Mouse (Mus musculus) limb, embryonic 13.5 days (tissue): ENCODE results near the gene Lipa. TPM values are rescaled to one million over a fixed set of nuclear protein-coding genes. Genes with fewer than 3 reads are reported as not detected.

Experiments
- ATAC-seq: fragments of 200-750 bp; cut with Nextera tagmentation; 2 replicates; pipeline ENCODE4 v1.8.0; 2017; ENCODE audit warnings: low read depth, moderate number of reproducible peaks, moderate TSS enrichment; ENCODE audit not compliant: low FRiP score
- H3K27ac ChIP-seq: fragments of 300-500 bp; sonication (generic); 2 replicates; pipeline ENCODE4 v1.5.1; 2015; ENCODE audit warnings: inconsistent platforms, mild to moderate bottlenecking, moderate library complexity
- H3K27me3 ChIP-seq: fragments of 300-500 bp; sonication (generic); 2 replicates; pipeline ENCODE4 v1.6.1; 2015; ENCODE audit warnings: mild to moderate bottlenecking, inconsistent platforms
- H3K36me3 ChIP-seq: fragments of 300-500 bp; sonication (generic); 2 replicates; pipeline ENCODE4 v1.6.1; 2015; ENCODE audit warnings: inconsistent platforms, mild to moderate bottlenecking, moderate library complexity
- H3K4me1 ChIP-seq: fragments of 300-500 bp; sonication (generic); 2 replicates; pipeline ENCODE4 v1.6.1; 2015; ENCODE audit warnings: inconsistent platforms
- H3K4me2 ChIP-seq: fragments of 300-500 bp; sonication (generic); replicated peaks from 2 replicates; pipeline ENCODE4 v1.6.1; 2015; ENCODE audit warnings: inconsistent platforms, mild to moderate bottlenecking, moderate library complexity
- H3K4me3 ChIP-seq: fragments of 300-500 bp; sonication (generic); 2 replicates; pipeline ENCODE4 v1.5.1; 2015; ENCODE audit warnings: moderate library complexity, mild to moderate bottlenecking, inconsistent platforms
- H3K9ac ChIP-seq: fragments of 300-500 bp; sonication (generic); 2 replicates; pipeline ENCODE4 v1.6.1; 2015; ENCODE audit warnings: mild to moderate bottlenecking, inconsistent platforms
- H3K9me3 ChIP-seq: fragments of 300-500 bp; sonication (generic); 2 replicates; pipeline ENCODE4 v1.6.1; 2016; ENCODE audit warnings: inconsistent platforms
- WGBS: fragments of 180-500 bp; shearing (Covaris S2); methylation state at CpG from one replicate; pipeline ENCODE4 v1.1.7; 2015; 5-methylcytosine and 5-hydroxymethylcytosine counted together
- polyA plus RNA-seq: library from polyadenylated mRNA; unstranded; fragments of >200 nt; fragmentation: Nextera tagmentation; extraction: Ambion mirVana; gene quantifications from 2 replicates; pipeline ENCODE4 v1.2.1, GENCODE M21; 2015

Gene Lipa
- polyA plus RNA-seq, 1 experiment from 2014 or later, result 46.0 TPM

DNA sequence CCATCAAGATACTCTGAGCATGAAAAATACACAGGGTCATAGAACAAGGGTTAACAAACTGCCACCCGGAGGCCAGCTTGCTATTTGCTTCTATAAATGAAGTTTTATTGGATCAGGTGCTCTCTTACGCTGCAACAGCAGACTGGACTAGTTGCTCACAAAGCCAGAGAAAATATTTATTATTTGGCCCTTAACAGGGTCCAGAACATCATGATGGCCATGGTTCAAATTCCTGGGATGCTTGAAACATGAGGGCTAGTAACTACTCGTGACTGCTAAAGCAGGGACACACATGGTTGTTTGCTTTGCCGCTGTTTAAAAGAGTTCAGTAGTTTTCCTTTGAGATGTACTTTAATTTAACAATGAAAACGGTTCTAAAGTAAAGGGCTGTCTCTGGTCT, 24.7 kb upstream of the Lipa start:
- Histone ChIP-seq H3K27ac (peak overlapping the region; percentile 77), H3K27me3 (no peaks in the 10 kb centered on the region), H3K36me3 (no peaks in the 10 kb centered on the region), H3K4me3 (peak overlapping the region; percentile 20), H3K9me3 (no peaks in the 10 kb centered on the region), H3K4me1 (peaks cover 20% of the 10 kb centered on the region), H3K4me2 (peak overlapping the region; percentile 49), H3K9ac (no peak overlapping the region)
- WGBS, result 19% methylated on average over 5 of the region's 5 CpGs
- ATAC-seq, result peak; percentile 42; the same call in 1 of the 2 replicates

- Histone ChIP-seq H3K4me2 (peak within 1 kb of the TSS; percentile 64), H3K27ac (peak within 1 kb of the TSS; percentile 77), H3K4me3 (peak within 1 kb of the TSS; percentile 51), H3K4me1 (peaks cover 20% of the 10 kb centered on the region), H3K9ac (peak within 1 kb of the TSS; percentile 59), H3K27me3 (no peaks in the 10 kb centered on the region), H3K9me3 (no peaks in the 10 kb centered on the region), H3K36me3 (no peaks in the 10 kb centered on the region)
- WGBS, result 2% methylated on average over 22 of the region's 22 CpGs
- ATAC-seq, result peak; percentile 89
Observed at GRCm38 (mm10) chr19:34550534-34551223, 23.4 kb upstream of the Lipa start, which contains the start of gene Ifit2. TSS of gene Ifit2 (plus strand) at chr19:34550694.

GRCm38 (mm10) chr19:34550205-34550533, 22.9 kb upstream of the Lipa start:
- no peak for ATAC-seq
- H3K36me3 ChIP-seq, result no peaks in the 10 kb centered on the region
- no peaks in the 10 kb centered on the region for H3K27me3 ChIP-seq
- H3K4me3 ChIP-seq, result peak overlapping the region; percentile 51
- no peaks in the 10 kb centered on the region for H3K9me3 ChIP-seq
- H3K4me2 ChIP-seq, result peak overlapping the region; percentile 64
- H3K9ac ChIP-seq, result no peak overlapping the region; the same call in 1 of the 2 replicates
- WGBS, result 33% methylated on average over 4 of the region's 4 CpGs
- H3K27ac ChIP-seq, result no peak overlapping the region
- H3K4me1 ChIP-seq, result peaks cover 20% of the 10 kb centered on the region

DNA sequence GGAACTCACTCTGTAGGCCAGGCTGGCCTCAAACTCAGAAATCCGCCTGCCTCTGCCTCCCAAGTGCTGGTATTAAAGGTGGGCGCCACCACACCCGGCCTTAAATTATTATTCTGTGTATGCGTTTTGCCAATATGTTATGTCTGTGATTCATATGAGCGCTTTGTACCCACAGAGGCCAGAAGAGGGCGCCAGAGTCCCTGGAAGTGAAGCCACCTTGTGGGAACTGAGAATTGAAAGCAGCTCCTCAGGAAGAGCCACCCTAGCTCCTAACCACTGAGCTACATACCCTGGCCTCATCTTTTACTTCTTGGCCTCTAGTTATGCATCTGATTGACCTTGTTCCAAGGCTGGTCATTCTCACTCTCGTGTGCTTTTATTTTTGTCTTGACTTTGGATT, 20.7 kb upstream of the Lipa start:
- Histone ChIP-seq H3K9me3 (no peaks in the 10 kb centered on the region), H3K27me3 (no peaks in the 10 kb centered on the region), H3K4me1 (peaks cover 15% of the 10 kb centered on the region), H3K4me2 (no peak overlapping the region), H3K27ac (no peak overlapping the region), H3K9ac (no peak overlapping the region), H3K36me3 (no peaks in the 10 kb centered on the region), H3K4me3 (no peak overlapping the region)
- ATAC-seq, result no peak
- WGBS, result 32% methylated on average over 7 of the region's 7 CpGs

- H3K9ac ChIP-seq, result no peak overlapping the region
- H3K36me3 ChIP-seq, result no peaks in the 10 kb centered on the region
- H3K4me2 ChIP-seq, result no peak overlapping the region
- H3K27me3 ChIP-seq, result no peaks in the 10 kb centered on the region
- ATAC-seq, result no peak
- WGBS, result 87% methylated on average over 4 of the region's 4 CpGs
- H3K9me3 ChIP-seq, result no peaks in the 10 kb centered on the region
- no peak overlapping the region for H3K27ac ChIP-seq
- H3K4me1 ChIP-seq, result no peaks in the 10 kb centered on the region
- H3K4me3 ChIP-seq, result no peak overlapping the region
Observed at GRCm38 (mm10) chr19:34546211-34546610, 18.9 kb upstream of the Lipa start.

DNA sequence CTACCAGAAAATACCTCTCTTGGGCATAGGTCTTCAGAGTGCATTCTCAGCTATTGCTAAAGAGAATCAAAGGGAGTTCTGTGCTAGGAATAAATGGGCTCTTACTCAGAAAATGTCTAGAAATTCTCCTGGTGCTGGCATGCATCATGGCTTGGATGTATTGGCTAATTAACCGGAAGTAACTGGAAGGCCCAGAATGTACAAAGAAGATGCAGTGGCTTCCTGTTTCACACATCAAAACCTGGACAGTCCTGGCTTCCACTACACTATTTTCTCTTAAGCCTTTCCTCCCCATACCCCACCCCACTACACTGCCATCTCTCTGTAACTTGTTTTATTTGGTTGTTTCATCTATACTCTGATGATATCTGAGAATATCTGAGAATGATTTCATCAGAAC, 12.1 kb upstream of the Lipa start:
- Histone ChIP-seq H3K9me3 (peaks cover 3% of the 10 kb centered on the region; the same call in 1 of the 2 replicates), H3K36me3 (no peaks in the 10 kb centered on the region), H3K4me3 (no peak overlapping the region), H3K4me1 (no peaks in the 10 kb centered on the region), H3K27me3 (no peaks in the 10 kb centered on the region), H3K4me2 (no peak overlapping the region), H3K9ac (no peak overlapping the region), H3K27ac (no peak overlapping the region)
- ATAC-seq, result no peak
- 90% methylated on average over 1 of the region's 1 CpGs for WGBS

GRCm38 (mm10) chr19:34532061-34532751, 4.9 kb upstream of the Lipa start:
- Histone ChIP-seq H3K27me3 (no peaks in the 10 kb centered on the region), H3K27ac (no peak overlapping the region), H3K9ac (no peak overlapping the region), H3K4me2 (no peak overlapping the region), H3K36me3 (no peaks in the 10 kb centered on the region), H3K4me3 (no peak overlapping the region), H3K4me1 (no peaks in the 10 kb centered on the region), H3K9me3 (peaks cover 3% of the 10 kb centered on the region; the same call in 1 of the 2 replicates)
- ATAC-seq, result no peak
- 93% methylated on average over 4 of the region's 4 CpGs for WGBS

- H3K4me3 ChIP-seq, result peak overlapping the region; percentile 71
- H3K9ac ChIP-seq, result peak overlapping the region; percentile 76
- WGBS, result 28% methylated on average over 11 of the region's 11 CpGs
- 0 out of 2 replicates have a peak overlapping the region, but pooled peaks have one; percentile 23 for H3K27ac ChIP-seq
- H3K4me2 ChIP-seq, result peak overlapping the region; percentile 83
- no peaks in the 10 kb centered on the region for H3K9me3 ChIP-seq
- H3K36me3 ChIP-seq, result peaks cover 5% of the 10 kb centered on the region
- H3K27me3 ChIP-seq, result no peaks in the 10 kb centered on the region
- peaks cover 16% of the 10 kb centered on the region for H3K4me1 ChIP-seq
- no peak for ATAC-seq
Observed at GRCm38 (mm10) chr19:34526321-34526923, 852 bp downstream of the Lipa start.

- Histone ChIP-seq H3K4me3 (no peak overlapping the region), H3K27me3 (no peaks in the 10 kb centered on the region), H3K36me3 (peaks cover 21% of the 10 kb centered on the region), H3K4me2 (0 out of 2 replicates have a peak overlapping the region, but pooled peaks have one; percentile 19), H3K27ac (no peak overlapping the region), H3K4me1 (peaks cover 16% of the 10 kb centered on the region), H3K9ac (no peak overlapping the region), H3K9me3 (no peaks in the 10 kb centered on the region)
- WGBS, result 37% methylated on average over 9 of the region's 9 CpGs
- ATAC-seq, result no peak
Observed at GRCm38 (mm10) chr19:34524646-34525045, 2.6 kb downstream of the Lipa start.

- no peak overlapping the region for H3K27ac ChIP-seq
- peaks cover 16% of the 10 kb centered on the region for H3K4me1 ChIP-seq
- ATAC-seq, result no peak
- 85% methylated on average over 12 of the region's 12 CpGs for WGBS
- H3K4me2 ChIP-seq, result no peak overlapping the region
- no peak overlapping the region for H3K4me3 ChIP-seq
- H3K36me3 ChIP-seq, result peaks cover 31% of the 10 kb centered on the region
- H3K27me3 ChIP-seq, result no peaks in the 10 kb centered on the region
- no peak overlapping the region for H3K9ac ChIP-seq
- no peaks in the 10 kb centered on the region for H3K9me3 ChIP-seq
Observed at GRCm38 (mm10) chr19:34523106-34523725, 4.1 kb downstream of the Lipa start.

DNA sequence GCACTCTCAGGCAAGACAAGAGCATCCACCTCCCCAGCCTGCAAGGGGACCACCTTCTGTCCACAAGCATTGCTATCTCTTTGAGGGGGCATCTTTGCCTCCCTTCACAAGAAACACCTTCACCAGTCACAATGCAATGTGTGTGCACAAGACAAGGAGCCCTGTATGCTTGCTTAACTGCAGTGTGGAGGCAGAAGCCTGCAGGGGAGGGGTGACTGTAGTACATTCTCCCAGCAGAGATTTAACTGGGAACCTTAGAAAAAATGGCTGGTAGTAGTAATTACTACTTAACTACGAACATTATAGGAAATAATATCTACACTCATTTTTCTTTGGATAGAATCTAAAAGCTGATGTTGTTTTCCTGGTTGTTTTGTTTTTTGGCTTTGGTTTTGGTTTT, 5.3 kb downstream of the Lipa start:
- peaks cover 16% of the 10 kb centered on the region for H3K4me1 ChIP-seq
- H3K4me2 ChIP-seq, result no peak overlapping the region
- H3K4me3 ChIP-seq, result no peak overlapping the region
- no peaks in the 10 kb centered on the region for H3K9me3 ChIP-seq
- H3K27ac ChIP-seq, result no peak overlapping the region
- no peaks in the 10 kb centered on the region for H3K27me3 ChIP-seq
- 94% methylated on average over 1 of the region's 1 CpGs for WGBS
- no peak overlapping the region for H3K9ac ChIP-seq
- peaks cover 34% of the 10 kb centered on the region for H3K36me3 ChIP-seq
- no peak for ATAC-seq

DNA sequence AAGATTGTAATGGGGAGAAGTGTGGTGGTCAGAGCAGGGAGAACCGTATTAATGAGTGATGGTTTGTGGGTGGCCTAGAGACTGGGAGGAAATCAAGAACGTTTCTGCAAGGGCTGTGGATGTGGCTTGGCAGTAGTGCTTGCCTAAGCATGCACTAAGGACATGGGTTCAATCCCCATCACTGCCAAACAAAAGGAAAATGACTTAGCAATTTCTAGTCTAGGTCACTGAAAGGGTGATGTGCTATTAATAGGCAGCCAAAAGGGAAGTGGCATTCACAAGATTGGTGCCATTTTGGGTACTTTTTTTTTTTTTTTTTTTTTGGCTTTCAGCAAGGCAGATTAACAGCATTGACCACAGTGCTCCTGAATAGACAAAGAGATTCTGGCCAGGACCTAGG, 5.9 kb downstream of the Lipa start:
- Histone ChIP-seq H3K4me3 (no peak overlapping the region), H3K9ac (no peak overlapping the region), H3K27ac (no peak overlapping the region), H3K27me3 (no peaks in the 10 kb centered on the region), H3K9me3 (no peaks in the 10 kb centered on the region), H3K4me2 (no peak overlapping the region), H3K4me1 (peaks cover 14% of the 10 kb centered on the region), H3K36me3 (peaks cover 34% of the 10 kb centered on the region)
- no peak for ATAC-seq
- WGBS, result 63% methylated on average over 2 of the region's 2 CpGs
